Mouse (Mus musculus) hindlimb bud, embryonic 11.5 days (tissue): ENCODE measurements around the gene Lrrc29.

Source experiments
- DNase-seq: peaks from one replicate; pipeline ENCODE4 v3.0.0-alpha.2; 2012; ENCODE audit warnings: low read depth, low spot score; ENCODE audit errors: extremely low spot score

Gene Lrrc29

DNA sequence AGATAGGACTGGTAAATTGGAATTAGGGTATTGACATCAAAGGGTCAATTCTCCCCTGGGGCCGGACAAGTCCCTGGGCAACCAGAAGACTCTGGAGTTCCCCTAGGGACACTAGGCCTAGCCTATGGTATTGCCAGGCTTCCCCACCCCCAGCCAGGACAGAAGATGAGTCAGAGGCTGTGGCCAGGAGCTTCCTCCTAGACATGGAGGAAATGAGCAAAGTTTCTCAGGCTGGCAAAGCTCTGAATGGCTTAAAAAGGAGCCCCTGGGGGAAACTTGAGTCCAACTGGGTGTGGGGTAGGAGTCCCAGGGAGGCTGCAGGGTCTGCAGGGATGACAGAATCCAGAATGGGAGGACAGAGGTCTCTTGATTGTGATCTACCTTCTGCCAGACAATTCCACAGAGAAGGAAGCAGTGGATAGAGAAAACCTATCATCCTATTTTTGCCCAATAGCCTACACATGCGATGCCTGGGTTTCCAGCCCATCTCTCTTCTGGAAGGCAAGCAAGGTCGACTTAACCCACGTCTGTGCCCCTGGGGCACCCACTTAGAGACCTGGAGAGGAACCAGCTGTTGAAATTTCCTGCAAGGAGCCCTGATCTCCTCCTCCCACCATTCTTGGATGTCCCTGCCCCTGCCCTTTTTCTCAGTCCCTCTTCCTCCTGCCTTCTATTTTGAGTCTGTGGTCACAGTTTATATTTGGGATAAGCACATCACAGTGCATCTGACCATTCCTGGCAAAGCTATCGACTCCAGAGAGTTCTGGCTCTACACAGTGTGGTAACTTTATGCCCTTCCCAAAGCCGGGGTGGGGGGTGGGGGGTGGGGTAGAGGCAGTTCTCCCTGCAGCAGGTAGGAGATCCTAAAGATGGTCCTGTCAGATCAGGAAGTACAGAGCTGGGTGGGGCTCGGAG lies 19.2 kb upstream of the Lrrc29 start:
- no peak for DNase-seq

DNA sequence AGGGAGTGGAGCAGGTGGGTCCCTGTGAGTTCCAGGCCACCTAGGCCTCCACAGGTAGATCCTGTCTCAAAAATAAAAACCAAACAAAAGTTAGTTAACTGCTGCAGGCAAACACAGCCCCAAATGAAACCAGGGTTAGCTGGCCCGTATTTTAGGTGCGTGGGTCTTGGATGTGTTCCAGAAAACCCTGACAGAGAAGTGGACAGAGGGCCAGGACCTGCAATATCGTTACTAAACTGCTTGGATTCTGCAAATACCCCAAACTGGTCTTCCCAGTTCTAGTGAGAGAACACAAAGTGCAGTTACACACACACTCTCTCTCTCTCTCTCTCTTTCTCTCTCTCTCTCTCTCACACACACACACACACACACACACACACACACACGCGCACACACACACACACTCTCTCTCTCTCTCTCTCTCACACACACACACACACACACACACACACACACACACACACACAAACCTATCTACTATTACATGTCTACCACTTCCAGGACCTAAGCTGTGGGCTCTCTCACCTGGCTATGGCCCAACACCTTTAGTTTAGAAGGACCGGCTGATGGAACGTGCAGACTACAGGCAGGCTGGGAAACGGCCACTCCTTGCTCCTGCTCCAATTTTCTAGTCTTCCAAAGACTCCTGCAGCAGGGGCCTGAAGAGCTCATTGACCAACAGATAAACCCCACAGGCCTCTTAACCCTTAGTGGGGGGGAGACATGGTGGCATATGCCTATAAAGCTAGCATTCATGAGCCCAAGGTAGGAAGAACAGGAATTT lies 17.9 kb upstream of the Lrrc29 start:
- no peak for DNase-seq

DNA sequence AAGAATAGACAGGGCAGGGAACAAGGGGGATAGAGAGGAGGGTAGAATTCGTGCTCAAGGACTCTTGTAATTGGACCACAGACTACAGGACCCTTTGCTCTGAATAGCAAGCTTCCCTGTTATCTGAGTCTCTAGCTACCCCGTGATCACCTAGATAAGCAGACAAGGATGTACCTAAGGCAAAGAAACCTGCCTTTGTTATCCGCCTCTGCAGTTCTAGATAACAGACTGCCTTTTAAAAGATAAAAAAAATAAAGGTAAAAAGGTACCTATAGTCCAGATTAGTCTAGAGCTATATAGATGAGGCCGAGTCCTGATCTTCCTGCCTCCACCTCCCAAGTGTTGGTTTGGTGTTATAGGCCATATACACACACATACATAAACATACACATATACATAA lies 16.7 kb upstream of the Lrrc29 start:
- no peak for DNase-seq

DNA sequence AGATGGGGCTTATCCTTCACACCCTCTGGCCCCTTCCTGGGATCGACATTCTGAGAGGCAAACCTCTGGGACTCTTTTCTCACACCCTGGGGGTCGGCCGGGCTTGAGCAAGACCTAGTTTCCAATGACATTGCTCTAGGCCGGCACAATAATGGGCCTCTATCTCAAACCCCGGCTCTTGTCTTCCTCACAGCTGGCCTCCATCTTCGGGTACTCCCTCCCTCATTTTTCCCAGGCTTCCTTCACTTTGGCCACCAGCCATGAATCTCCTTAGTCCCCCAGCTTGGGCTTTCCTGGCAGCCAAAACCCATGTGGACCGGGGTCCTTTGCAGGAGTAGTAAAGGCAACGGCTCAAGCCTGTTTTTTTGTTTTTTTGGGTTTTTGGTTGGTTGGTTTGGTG lies 15.3 kb upstream of the Lrrc29 start:
- DNase-seq: no peak

DNA sequence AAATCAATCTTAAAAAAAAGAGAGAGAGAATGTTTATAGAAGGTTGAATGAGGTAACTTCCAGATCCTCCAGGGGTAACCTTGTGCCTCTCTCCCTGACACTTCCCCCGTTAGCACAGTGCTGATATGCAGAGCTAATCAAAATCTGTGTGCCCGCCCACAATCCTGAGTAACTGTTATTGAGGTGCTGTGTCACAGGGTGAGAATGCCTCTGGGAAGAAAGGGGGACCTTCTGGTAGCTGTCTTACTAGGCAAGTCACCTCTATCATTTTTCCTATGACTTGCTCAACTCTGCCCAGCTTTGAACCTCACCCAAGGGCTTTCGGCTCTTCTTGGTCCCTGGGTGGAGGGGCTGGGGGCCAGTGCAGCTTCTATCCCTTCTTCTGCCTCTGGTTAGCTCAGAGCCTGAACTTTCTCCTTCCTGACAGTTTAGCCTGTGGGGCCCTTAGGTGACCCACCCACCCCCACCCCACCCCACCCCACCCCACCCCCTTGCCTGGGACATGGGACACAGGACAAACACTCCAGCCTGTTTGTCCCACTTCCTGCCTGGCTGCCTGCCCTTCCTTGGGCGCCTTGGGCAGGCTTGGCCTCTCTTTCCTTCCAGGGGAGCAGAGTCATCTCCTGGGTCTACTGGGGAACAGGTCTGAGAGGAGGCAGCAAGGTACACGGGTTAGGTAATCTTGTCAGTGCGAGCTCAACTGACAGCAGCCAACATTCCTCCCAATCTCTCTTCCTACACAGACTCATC lies 14.0 kb upstream of the Lrrc29 start:
- no peak for DNase-seq

DNA sequence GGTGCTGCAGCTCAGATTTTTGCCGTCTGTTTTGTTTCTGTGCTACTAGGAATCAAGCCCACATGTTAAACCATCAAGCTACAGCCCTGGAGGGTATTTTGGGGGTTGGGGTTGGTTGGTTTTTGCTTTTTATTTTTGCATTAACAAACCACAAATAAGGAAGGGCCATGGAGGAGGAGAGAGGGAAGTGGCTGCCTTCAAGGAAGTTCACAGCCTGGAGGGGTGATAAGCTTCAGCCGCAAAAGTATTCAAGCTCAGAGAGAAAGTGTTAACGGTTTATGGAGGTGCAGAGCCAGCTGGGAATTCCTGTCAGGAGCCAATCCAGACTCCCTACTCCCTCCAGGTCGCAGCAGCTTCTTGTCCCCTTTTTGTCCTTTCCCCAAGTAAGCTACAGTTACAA lies 12.9 kb upstream of the Lrrc29 start:
- no peak for DNase-seq

DNA sequence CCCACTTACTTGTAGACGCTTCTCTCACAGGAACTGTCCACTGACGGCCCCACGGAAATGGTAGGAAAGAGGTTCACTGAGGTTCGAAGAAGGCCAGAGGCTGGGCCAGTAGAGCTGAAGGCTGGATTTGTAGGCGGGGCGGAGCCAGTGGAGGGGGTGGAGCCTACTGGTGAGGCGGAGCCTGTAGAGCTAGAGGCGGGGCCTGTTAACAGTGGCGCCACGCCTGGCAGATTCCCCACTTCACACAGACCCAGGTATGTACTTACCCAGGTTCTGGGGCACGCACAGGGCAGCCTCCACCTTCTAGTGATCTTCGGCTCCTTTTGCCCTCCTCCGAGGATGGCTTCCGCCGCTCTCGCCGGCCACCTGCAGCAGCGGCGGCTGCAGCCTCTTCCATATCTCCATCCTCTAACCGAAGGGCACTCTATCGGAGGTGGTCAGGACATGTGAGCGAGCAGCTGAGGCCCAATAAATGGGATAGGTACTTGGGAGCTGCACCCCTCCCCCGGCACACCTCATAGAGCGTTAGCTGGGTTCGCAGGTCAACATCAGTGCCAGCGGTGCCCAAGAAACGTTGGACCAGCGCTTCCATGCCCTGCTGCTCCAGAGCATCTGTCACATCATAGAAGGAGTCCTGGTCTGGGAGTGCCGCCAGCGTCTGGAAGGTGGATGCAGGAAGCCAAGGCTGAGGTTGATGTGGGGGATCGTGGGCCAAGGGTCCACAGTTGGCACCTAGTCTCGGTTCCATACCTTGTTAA lies 10.5 kb upstream of the Lrrc29 start:
- no peak for DNase-seq

DNA sequence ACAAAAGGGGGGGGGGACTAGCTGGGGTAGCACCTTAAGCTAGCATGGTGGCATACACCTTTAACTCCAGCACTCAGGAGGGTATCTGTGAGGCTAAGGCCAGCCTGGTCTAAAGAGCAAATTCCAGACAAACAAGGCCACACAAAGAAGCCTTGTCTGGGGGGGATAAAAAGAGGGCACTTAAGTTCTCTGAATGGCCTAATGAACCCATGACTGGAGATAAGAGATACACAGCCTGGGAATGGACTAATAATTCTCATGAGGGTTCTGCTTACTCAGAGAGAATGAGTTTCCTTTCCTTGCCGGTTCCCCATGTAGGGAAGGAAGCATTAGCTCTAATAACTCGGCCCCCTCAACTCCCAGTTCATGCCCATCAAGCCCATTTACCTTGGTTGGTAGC lies 6.4 kb upstream of the Lrrc29 start:
- DNase-seq: no peak

DNA sequence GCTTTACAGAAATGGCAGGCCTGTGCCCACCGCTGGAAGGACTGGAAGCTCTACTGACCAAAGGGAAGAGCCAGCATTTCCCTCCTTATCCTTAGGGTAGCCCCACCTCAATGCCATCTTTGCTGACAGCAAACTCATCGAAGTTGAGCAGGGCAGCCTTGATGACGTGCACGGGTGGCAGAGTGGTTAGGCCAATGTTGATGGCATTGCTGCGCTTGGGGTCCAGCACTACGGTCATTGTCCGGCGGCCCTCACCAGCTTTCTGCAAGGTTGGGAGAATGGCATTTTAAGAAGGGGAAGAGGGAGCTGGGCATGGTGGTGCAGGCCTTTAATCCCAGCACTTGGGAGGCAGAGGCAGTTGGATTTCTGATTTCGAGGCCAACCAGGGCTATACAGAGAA lies 5.9 kb upstream of the Lrrc29 start:
- DNase-seq: no peak

DNA sequence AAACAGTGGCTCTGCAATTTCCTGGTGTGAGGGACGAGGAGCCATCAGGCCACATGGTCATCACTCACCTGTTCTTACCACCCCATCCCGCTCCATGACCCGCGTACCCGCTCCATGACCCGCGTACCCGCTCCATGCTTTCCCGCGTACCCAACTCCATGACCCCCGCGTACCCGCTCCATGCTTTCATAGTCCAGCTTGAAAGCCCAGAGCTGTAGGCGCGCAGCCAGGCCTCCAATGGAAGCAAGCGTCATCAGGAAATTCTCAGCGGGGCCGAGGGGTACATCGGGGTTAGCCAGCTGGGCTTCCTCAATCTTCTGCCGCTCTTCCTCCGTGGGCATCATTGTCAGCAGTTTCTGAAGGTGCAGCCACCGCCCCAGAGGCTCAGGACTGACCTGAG lies 5.4 kb upstream of the Lrrc29 start:
- DNase-seq: no peak

DNA sequence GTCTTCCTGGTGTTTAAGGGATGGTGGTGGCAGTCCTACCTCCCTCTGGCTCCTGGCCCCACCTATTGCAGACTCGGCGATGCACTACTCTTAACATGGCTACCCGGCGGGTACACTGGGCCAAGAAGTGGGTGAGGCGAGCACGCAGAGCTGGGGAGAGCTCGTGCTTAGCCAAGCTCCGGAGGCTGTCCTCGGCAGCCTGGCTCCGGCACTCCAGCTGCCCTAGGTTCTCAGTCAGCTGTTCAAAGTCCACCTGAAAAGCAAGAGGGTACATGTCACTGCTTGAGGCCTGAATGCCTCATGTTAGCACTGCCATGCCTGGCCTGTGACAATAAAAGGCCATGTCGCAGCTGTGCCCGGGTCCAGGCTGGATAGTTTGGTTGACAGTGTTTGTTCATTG lies 4.2 kb upstream of the Lrrc29 start:
- DNase-seq: no peak

DNA sequence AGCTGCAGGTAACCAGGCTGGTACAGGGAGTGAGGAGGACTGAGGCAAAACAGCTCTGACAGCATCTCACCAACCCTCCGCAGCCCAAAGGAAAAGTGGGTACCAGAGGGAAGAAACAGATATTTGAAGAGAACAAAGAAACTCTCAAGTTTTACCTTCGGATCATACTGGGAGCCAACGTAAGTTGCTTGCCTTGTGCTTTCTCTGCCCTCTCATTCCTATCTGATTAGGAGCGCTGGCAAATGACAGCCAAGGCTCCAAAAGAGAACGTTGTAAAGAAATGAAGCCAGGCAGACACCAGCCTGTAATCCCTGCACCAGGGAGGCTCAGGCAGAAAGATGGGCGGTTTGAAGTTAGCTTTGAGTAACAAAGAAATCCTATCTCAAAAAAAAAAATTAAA lies 890 bp upstream of the Lrrc29 start:
- no peak for DNase-seq

DNA sequence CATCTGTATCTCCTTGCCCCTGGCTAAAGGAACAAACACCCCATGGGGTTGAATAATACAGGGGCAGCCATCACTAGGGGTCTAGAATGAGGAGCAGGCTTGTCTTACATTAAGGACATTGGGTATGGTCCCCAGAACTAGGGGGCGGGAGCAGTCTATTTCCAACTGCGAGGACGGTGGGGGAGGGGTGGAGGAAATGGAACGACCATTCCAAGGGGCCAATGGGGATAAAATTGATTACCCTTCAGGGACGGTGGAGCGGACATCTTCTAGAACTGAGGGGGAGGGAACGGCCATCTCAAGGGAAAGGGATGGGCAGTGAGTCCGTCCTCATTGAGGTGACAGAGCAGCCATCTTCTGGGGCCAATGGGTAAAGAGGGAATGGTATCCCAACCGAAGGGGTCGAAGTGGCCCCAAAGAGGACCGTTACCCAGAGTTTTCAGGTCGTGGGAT lies 411 bp downstream of the Lrrc29 start:
- DNase-seq: no peak

DNA sequence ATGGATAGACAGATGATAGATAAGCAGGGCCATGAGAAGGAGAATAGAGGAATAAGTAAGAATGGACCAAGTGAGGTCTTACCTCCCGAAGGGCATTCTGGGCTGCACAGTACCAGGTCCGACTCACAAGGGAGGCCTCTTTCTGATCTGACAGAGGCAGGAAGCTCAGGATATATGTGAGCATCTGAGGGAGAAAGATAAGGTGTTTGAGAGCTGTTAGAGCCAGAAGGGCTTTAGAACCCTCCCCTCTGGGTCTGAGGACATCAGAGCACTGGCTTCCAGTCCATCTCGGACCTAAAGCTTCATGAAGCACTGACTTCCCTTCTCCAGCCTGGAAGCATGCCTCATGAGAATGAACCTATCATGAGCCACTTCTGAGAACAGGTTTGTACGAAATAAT lies 2.9 kb downstream of the Lrrc29 start:
- DNase-seq: no peak

DNA sequence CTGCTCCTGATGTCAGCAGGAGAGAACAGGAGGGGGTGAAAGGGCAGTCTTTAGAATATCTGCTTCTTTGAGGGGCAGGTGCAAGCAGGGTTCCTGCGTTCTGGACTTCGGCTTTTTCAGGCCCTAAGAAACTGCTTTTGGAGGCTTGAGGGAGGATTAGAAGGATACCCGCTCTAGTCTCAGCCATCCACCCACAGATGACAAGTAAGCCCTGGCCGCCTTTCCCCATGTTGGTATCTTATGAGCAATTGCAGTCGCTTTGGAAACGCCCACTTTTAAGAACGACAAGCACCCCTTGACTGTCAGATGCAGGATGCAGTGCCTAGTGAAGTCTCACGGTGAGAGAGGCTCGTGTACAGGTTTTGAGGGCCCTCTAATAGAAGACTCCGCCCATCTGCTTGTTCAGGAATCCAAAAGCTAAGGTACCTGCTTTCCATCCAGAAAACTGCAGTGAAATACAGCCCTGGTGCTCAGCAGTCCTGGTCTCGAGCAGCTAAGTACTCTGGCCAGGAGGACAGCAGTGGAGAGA lies 7.4 kb downstream of the Lrrc29 start:
- no peak for DNase-seq

DNA sequence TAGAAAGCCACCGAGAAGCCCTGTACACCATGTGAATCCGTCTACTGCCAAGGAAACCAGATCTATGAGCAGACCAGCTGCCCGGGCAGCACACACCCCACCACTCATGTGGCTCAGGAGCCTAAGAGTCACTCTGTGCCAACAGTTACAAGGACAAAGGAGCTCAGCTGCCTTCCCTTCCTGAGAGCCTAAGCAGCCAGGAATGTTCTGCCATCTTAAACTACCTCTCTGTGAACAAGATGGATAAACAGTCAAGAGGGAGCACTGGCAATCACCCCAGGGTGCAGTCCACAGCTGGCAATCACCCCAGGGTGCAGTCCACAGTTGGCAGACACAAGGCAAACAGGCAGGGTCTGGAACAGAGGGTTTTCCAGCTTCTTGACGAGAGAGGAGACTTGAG lies 8.1 kb downstream of the Lrrc29 start:
- DNase-seq: no peak

DNA sequence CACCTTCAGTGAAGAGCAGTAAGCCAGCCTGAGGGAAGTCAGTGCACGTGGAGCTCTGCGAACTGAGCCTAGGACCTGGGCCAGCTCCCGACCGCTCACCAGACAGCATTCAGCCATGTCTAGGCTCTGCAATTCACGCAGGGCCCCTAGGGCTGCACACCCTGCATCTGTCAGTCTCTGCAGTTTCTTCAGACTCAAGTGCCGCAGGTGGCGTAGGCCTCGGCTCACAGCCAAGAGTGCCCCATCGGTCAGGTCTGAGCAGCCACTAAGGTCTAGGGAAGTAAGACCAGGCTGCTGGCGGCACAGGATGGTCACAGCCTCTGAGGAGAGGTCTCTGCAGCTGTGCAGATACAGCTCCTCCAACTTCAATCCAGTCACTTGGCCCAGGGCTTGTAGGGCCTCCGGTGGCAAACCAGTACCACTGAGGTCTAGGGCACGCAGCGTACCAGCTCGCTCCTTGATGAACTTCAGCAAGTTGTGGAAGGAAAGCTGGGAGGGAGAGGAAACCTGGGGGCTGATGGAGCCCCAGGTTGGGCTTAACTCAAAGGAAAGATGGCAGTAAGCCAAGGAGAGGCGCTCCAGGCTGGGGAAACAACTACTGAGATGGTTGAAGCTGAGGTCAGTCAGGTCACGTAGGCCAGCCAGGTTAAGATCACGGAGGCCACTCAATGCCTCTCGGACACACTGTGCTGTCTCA lies 10.9 kb downstream of the Lrrc29 start:
- no peak for DNase-seq

DNA sequence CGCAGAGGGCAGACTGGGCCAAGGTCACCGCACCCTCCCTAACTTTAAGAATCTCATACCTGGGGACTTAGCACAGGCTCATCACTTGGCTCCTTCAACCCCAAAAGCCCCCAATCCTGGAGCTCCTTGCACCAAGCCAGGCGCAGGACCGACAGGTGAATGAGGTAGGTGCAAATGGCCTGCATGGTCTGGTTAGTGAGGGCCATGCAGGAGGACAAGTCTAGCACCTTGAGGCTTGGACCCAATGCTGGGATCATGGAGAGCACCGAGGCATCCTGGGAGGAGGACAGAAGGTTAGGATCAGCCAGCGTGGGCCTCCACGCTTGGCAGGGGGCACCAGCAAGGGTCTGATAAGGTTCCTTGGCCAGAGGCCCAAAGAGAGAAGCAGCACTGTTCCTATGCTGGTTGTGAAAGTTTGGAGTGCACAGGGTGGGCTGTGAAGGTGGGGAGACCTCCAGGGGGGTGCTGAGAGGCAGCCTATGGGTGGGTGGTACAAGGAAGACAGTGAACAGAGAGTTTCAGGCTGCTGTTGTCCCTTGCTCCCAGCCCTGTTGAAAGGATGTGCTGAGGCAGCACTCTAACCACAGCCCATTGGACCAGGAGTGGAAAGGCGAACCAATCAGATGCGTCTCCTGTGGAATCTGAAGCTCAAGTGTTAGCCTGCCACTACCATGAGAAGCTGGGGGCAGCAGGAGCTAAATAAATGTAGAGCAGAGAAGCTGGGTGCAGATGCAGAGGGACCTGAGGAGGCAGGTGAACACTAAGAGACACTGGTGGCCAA lies 12.3 kb downstream of the Lrrc29 start:
- no peak for DNase-seq

DNA sequence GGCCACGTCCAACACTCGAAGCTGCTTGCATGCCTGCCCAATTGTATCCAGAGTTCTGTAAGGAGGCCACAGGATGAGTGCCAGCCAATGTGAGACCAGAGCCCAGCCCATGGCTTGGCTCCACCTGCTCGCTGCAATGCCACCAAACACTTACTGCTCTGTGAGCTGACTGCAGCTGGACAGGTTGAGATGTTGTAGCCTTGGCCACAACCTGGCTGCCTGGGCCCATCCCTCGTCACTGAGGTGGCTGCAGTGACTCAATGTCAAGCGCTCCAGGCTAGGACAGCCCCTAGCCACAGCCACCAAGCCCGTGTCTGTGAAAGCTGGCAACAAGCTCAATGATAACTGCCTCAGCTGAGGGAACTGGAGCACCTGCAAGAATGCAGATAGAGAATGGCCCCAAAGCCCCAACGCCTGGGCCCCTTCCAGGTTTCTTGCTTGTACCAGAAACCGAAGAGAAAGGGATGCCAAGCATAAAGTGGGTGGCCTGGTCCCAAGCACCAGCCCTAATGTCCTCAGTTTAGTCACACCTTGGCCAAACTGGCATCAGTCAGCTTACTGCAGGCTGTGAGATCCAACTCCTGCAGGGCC lies 13.1 kb downstream of the Lrrc29 start:
- no peak for DNase-seq
